In genomic region chr11:116687897-116688296, GRCm38 (mm10) we compare ENCODE assay signal across 24 mouse cellular contexts. TPM values are rescaled to one million over a fixed set of nuclear protein-coding genes. Genes with fewer than 3 reads are reported as not detected.
DNase-seq lines count a peak whose midpoint lies in the region; ATAC-seq and TF ChIP-seq lines count a peak whose summit lies in the region.
"Had no signal": no experiment of that assay in that cellular context is flagged by ENCODE, and none has a peak within 500 bp of the region (broad histone marks: within the 10 kb centered on the region; RNA-seq: fewer than 3 reads in every experiment).

No protein-coding gene starts in this region.

- no peaks in the 10 kb centered on the region for H3K9me3 ChIP-seq in hindbrain, embryonic 12.5 days (replicated peaks)
- no peaks in the 10 kb centered on the region for H3K9me3 ChIP-seq in hindbrain, embryonic 14.5 days (ENCODE audit: control insufficient read depth, low read length)
- H3K9me3 ChIP-seq in CH12.LX (replicated peaks; ENCODE audit: low read length) = no peaks in the 10 kb centered on the region
- no peaks in the 10 kb centered on the region for H3K9me3 ChIP-seq in embryonic facial prominence, embryonic 14.5 days (ENCODE audit: control insufficient read depth, low read length)
- no peaks in the 10 kb centered on the region for H3K9me3 ChIP-seq in forebrain, embryonic 15.5 days
- H3K9me3 ChIP-seq: heart, embryonic 12.5 days; liver, embryonic 12.5 days; midbrain, embryonic 10.5 days had no signal

- H3K4me3 ChIP-seq in hindbrain, embryonic 12.5 days = no peak overlapping the region
- H3K4me3 ChIP-seq in hindbrain, embryonic 14.5 days (replicated peaks; ENCODE audit: low read length) = no peak overlapping the region
- no peak overlapping the region for H3K4me3 ChIP-seq in CH12.LX (replicated peaks in 1 of 3; ENCODE audit: low read depth in 2 of 3, low read length in 2 of 3, poor library complexity in 1 of 3)
- no peak overlapping the region for H3K4me3 ChIP-seq in embryonic facial prominence, embryonic 14.5 days (ENCODE audit: low read depth, low read length)
- H3K4me3 ChIP-seq in forebrain, embryonic 15.5 days = no peak overlapping the region
- H3K4me3 ChIP-seq: erythroblast, embryonic 14.5 days; heart, embryonic 12.5 days; left cerebral cortex, adult 2 months; liver, embryonic 12.5 days; midbrain, embryonic 10.5 days had no signal

- 72% methylated on average over 8 of the region's 8 CpGs for WGBS in hindbrain, embryonic 12.5 days
- 83% methylated on average over 8 of the region's 8 CpGs for WGBS in hindbrain, embryonic 14.5 days
- WGBS in embryonic facial prominence, embryonic 14.5 days = 36% methylated on average over 8 of the region's 8 CpGs
- WGBS in forebrain, embryonic 15.5 days = 74% methylated on average over 8 of the region's 8 CpGs

- H3K9ac ChIP-seq in hindbrain, embryonic 12.5 days = no peak overlapping the region
- no peak overlapping the region for H3K9ac ChIP-seq in hindbrain, embryonic 14.5 days
- H3K9ac ChIP-seq in CH12.LX (ENCODE audit: insufficient read depth, low read depth) = no peak overlapping the region
- no peak overlapping the region for H3K9ac ChIP-seq in embryonic facial prominence, embryonic 14.5 days (ENCODE audit: low read depth, low read length)
- H3K9ac ChIP-seq in forebrain, embryonic 15.5 days (replicated peaks) = no peak overlapping the region
- H3K9ac ChIP-seq: heart, embryonic 12.5 days; liver, embryonic 12.5 days had no signal

- H3K36me3 ChIP-seq in hindbrain, embryonic 12.5 days = peaks cover 11% of the 10 kb centered on the region; the same call in 1 of the 2 replicates
- H3K36me3 ChIP-seq in hindbrain, embryonic 14.5 days (replicated peaks; ENCODE audit: control insufficient read depth, insufficient read depth) = peaks cover 3% of the 10 kb centered on the region
- peaks cover 1 to 35% of the 10 kb centered on the region in 2 experiments for H3K36me3 ChIP-seq in CH12.LX (replicated peaks in 1 of 2; ENCODE audit: control insufficient read depth in 1 of 2, insufficient read depth in 1 of 2, low read length in 1 of 2)
- peaks cover 24% of the 10 kb centered on the region for H3K36me3 ChIP-seq in embryonic facial prominence, embryonic 14.5 days (ENCODE audit: control insufficient read depth, insufficient read depth, low read length)
- H3K36me3 ChIP-seq in forebrain, embryonic 15.5 days = no peaks in the 10 kb centered on the region

- no peak overlapping the region for H3K4me2 ChIP-seq in hindbrain, embryonic 12.5 days (replicated peaks)
- no peak overlapping the region for H3K4me2 ChIP-seq in hindbrain, embryonic 14.5 days (replicated peaks)
- H3K4me2 ChIP-seq in CH12.LX (ENCODE audit: insufficient read depth, low read depth, poor library complexity, severe bottlenecking) = no peak overlapping the region
- H3K4me2 ChIP-seq in embryonic facial prominence, embryonic 14.5 days (ENCODE audit: low read depth, low read length) = no peak overlapping the region
- no peak overlapping the region for H3K4me2 ChIP-seq in forebrain, embryonic 15.5 days (replicated peaks)
- H3K4me2 ChIP-seq: heart, embryonic 12.5 days; liver, embryonic 12.5 days had no signal

- TF ChIP-seq RAD21 in CH12.LX (IDR thresholded peaks at IDR 0.05; ENCODE audit: low read depth, low read length) = no peak

- H3K4me1 ChIP-seq in hindbrain, embryonic 12.5 days = 0 out of 2 replicates have a peak, but pooled peaks cover 3% of the 10 kb centered on the region
- H3K4me1 ChIP-seq in hindbrain, embryonic 14.5 days (replicated peaks; ENCODE audit: control insufficient read depth, insufficient read depth, low read length) = no peaks in the 10 kb centered on the region
- peaks cover 2 to 13% of the 10 kb centered on the region in 2 experiments; a peak in 2 of 4 replicates for H3K4me1 ChIP-seq in CH12.LX (ENCODE audit: control insufficient read depth in 1 of 2, insufficient read depth in 2 of 2)
- no peaks in the 10 kb centered on the region for H3K4me1 ChIP-seq in embryonic facial prominence, embryonic 14.5 days (ENCODE audit: control insufficient read depth, insufficient read depth, low read length)
- no peaks in the 10 kb centered on the region for H3K4me1 ChIP-seq in forebrain, embryonic 15.5 days
- H3K4me1 ChIP-seq: heart, embryonic 12.5 days; liver, embryonic 12.5 days had no signal

- H3K27me3 ChIP-seq in hindbrain, embryonic 12.5 days = peaks cover 4% of the 10 kb centered on the region
- H3K27me3 ChIP-seq in hindbrain, embryonic 14.5 days (ENCODE audit: control insufficient read depth, insufficient read depth, low read length) = no peaks in the 10 kb centered on the region; the same call in 1 of the 2 replicates
- H3K27me3 ChIP-seq in CH12.LX (replicated peaks) = no peaks in the 10 kb centered on the region
- H3K27me3 ChIP-seq in embryonic facial prominence, embryonic 14.5 days (replicated peaks; ENCODE audit: control insufficient read depth, insufficient read depth, low read length) = peaks cover 7% of the 10 kb centered on the region; the same call in 1 of the 2 replicates
- H3K27me3 ChIP-seq in forebrain, embryonic 15.5 days = 0 out of 2 replicates have a peak, but pooled peaks cover 5% of the 10 kb centered on the region
- H3K27me3 ChIP-seq: Patski had no signal

- peak overlapping the region; percentile 35 for H3K27ac ChIP-seq in hindbrain, embryonic 12.5 days
- no peak overlapping the region for H3K27ac ChIP-seq in hindbrain, embryonic 14.5 days
- no peak overlapping the region for H3K27ac ChIP-seq in CH12.LX (ENCODE audit: insufficient read depth, low read depth)
- no peak overlapping the region for H3K27ac ChIP-seq in embryonic facial prominence, embryonic 14.5 days (replicated peaks; ENCODE audit: low read depth, low read length)
- H3K27ac ChIP-seq in forebrain, embryonic 15.5 days (replicated peaks) = no peak overlapping the region
- H3K27ac ChIP-seq: left cerebral cortex, adult 2 months; liver, embryonic 12.5 days; midbrain, embryonic 10.5 days had no signal

- TF ChIP-seq EP300 in CH12.LX (IDR thresholded peaks at IDR 0.05; ENCODE audit: low read length) = no peak

- TF ChIP-seq POLR2A in CH12.LX (IDR thresholded peaks at IDR 0.05; ENCODE audit: low read depth, low read length) = no peak

- no peak for DNase-seq in hindbrain, embryonic 14.5 days (ENCODE audit: low spot score)
- no peak for DNase-seq in CH12.LX (ENCODE audit: extremely low read depth)
- no peak for DNase-seq in embryonic facial prominence, embryonic 14.5 days (ENCODE audit: low spot score)
- DNase-seq in thymus, postnatal 25 days = peak; percentile 35
- DNase-seq in urinary bladder, adult 18-20 months (ENCODE audit: low spot score in 2 of 2) = no peak
- DNase-seq in spleen, postnatal 10 days (ENCODE audit: low spot score in 2 of 2) = no peak
- DNase-seq: adrenal gland, postnatal 36 days; cerebellum, adult 18-20 months; kidney, adult 8-10 months; kidney, postnatal 36 days; layer of hippocampus, adult 9-11 months; lung, adult 2 months; lung, postnatal 4 days; right cerebral cortex, postnatal 25 days had no signal

- dilution Hi-C loops in CH12.LX (cut with MboI; ENCODE audit: extremely low pct_ligation_motif_present, extremely low pct_unique_long_range_greater_than_20kb, low sequenced_read_pairs) = no loop called here

- ATAC-seq in hindbrain, embryonic 12.5 days (ENCODE audit: low FRiP score) = no peak
- no peak for ATAC-seq in hindbrain, embryonic 14.5 days (ENCODE audit: low FRiP score)
- peak; percentile 60; the same call in 1 of the 2 replicates for ATAC-seq in embryonic facial prominence, embryonic 14.5 days (ENCODE audit: low read depth)
- ATAC-seq in forebrain, embryonic 15.5 days (replicated peaks) = no peak
- ATAC-seq: forebrain, embryonic 16.5 days; liver, embryonic 12.5 days; Patski had no signal

- H3K79me2 ChIP-seq in CH12.LX (replicated peaks; ENCODE audit: control insufficient read depth, extremely low read depth, insufficient read depth, poor library complexity, severe bottlenecking) = no peaks in the 10 kb centered on the region

- TF ChIP-seq CTCF in CH12.LX (conservative IDR thresholded peaks at IDR 0.05 in 1 of 2, IDR thresholded peaks at IDR 0.05 in 1 of 2; ENCODE audit: low read depth in 2 of 2, low read length in 2 of 2) = no peak

- in situ Hi-C loops in CH12.LX (cut with MboI; ENCODE audit: low pct_ligation_motif_present, low pct_unique_long_range_greater_than_20kb, low sequenced_read_pairs) = loop anchor here (10.0 kb wide), 1 partner anchor 117 kb away; no protein-coding TSS in a partner anchor

TF ChIP-seq in CH12.LX, 34 proteins besides CTCF, POLR2A, EP300 and RAD21:
- TF ChIP-seq MEF2A (IDR thresholded peaks at IDR 0.05; ENCODE audit: borderline replicate concordance, low read depth, low read length) (no peak), NRF1 (IDR thresholded peaks at IDR 0.05; ENCODE audit: low read depth, low read length) (no peak), MAFK (IDR thresholded peaks at IDR 0.05; ENCODE audit: insufficient replicate concordance, low read length) (0 out of 2 replicates have a peak, but pooled peaks have one; percentile 12)
TF ChIP-seq in CH12.LX: peak in this region for 1.

RNA-seq across cellular contexts. Expression of gene Cygb, which starts 33.8 kb away (rescaled TPM):
- 4.5 and 5.9 TPM in 2 replicates for polyA plus RNA-seq in hindbrain, embryonic 12.5 days (2016; fragmentation: Nextera tagmentation; extraction: Ambion mirVana)
- 26.5 and 29.7 TPM in 2 replicates for polyA plus RNA-seq in hindbrain, embryonic 14.5 days (2014; fragmentation: Nextera tagmentation; extraction: Ambion mirVana)
- not detected in 2 replicates for total RNA-seq in CH12.LX (2012; rRNA removed)
- not detected in 2 replicates for total RNA-seq in CH12.LX (2014; rRNA removed)
- 0.11 TPM in 1 of 2 replicates, not detected in the other for polyA plus RNA-seq in CH12.LX (2012; ENCODE audit: insufficient read length, low read depth)
- polyA plus RNA-seq in embryonic facial prominence, embryonic 14.5 days (2014; fragmentation: Nextera tagmentation; extraction: Ambion mirVana) = 17.8 and 20.5 TPM in 2 replicates
- polyA plus RNA-seq in forebrain, embryonic 15.5 days (2015; fragmentation: Nextera tagmentation; extraction: Ambion mirVana) = 15.8 and 16.4 TPM in 2 replicates

RNA-seq across cellular contexts. Expression of gene Prcd, which starts 34.6 kb away (rescaled TPM):
- polyA plus RNA-seq in hindbrain, embryonic 12.5 days (2016; fragmentation: Nextera tagmentation; extraction: Ambion mirVana) = 0.34 and 0.43 TPM in 2 replicates
- polyA plus RNA-seq in hindbrain, embryonic 14.5 days (2014; fragmentation: Nextera tagmentation; extraction: Ambion mirVana) = 2.8 and 3.5 TPM in 2 replicates
- total RNA-seq in CH12.LX (2012; rRNA removed) = not detected in 2 replicates
- not detected in 2 replicates for total RNA-seq in CH12.LX (2014; rRNA removed)
- not detected in 2 replicates for polyA plus RNA-seq in CH12.LX (2012; ENCODE audit: insufficient read length, low read depth)
- polyA plus RNA-seq in embryonic facial prominence, embryonic 14.5 days (2014; fragmentation: Nextera tagmentation; extraction: Ambion mirVana) = 0.84 and 2.3 TPM in 2 replicates
- 2.0 and 2.4 TPM in 2 replicates for polyA plus RNA-seq in forebrain, embryonic 15.5 days (2015; fragmentation: Nextera tagmentation; extraction: Ambion mirVana)
- total RNA-seq: midbrain, postnatal 0 days had no signal
- polyA plus RNA-seq: erythroblast, embryonic 14.5 days; heart, embryonic 12.5 days had no signal
